Mouse (Mus musculus): ENCODE data around the gene Spo11. TPM values are rescaled to one million over a fixed set of nuclear protein-coding genes. Genes with fewer than 3 reads are reported as not detected.

The Spo11 gene
- polyA plus RNA-seq, 1 experiment from 2014 or later, result 0.04 TPM

DNA sequence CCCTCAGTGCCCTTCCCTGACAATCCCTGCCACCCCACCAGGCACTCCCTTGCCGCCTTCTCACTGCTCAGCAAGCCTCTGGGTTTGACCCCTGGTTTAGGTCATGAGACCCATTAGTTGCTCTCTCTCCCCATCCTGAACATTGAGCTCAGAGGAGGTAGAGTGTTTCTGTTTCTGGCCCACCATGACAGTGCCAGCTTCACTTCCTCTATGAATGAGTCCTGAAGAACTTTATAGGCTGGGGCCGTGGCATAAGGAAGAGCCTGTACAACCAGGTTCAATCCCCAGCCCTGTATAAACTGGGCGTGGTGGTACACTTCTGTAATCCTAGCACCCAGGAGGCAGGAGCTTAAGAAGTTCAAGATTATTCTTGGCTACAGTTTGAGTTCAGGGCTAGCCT is 63.3 kb downstream of the Spo11 start:
- WGBS, result 82% methylated on average over 3 of the region's 3 CpGs
- no peak overlapping the region for H3K9ac ChIP-seq (ENCODE audit: low read depth, low read length)
- no peak overlapping the region for H3K27ac ChIP-seq (ENCODE audit: low read length)
- no peak overlapping the region for H3K4me2 ChIP-seq (ENCODE audit: low read depth, low read length)
- ATAC-seq, result no peak
- no peaks in the 10 kb centered on the region for H3K9me3 ChIP-seq (ENCODE audit: control insufficient read depth, low read length)
- H3K4me3 ChIP-seq (ENCODE audit: low read length), result no peak overlapping the region
- H3K4me1 ChIP-seq (ENCODE audit: control insufficient read depth, insufficient read depth, low read length), result peaks cover 4% of the 10 kb centered on the region; the same call in 1 of the 2 replicates
- no peaks in the 10 kb centered on the region for H3K36me3 ChIP-seq (ENCODE audit: control insufficient read depth, insufficient read depth, low read length)
- no peaks in the 10 kb centered on the region for H3K27me3 ChIP-seq (replicated peaks; ENCODE audit: control insufficient read depth, insufficient read depth, low read length)

DNA sequence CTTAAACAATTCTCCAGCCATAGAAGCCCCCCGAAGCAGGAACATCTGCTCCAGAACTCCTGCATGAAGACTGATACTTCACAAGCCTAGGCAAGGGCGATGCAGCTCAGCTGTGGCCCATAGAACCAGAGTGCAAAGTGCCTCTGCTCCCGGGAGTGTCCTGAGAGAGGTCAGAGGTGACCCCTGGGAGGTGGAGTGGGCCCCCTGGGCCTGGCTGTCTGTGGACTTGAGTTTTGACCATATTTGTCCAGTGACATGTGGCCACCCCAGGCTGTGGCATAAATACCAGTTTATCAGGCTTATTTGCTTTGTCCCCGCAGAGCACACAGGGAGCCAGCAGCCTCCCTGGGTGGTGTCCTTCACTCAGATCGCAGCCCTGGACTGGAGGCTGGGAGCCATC is 63.7 kb downstream of the Spo11 start:
- WGBS, result 46% methylated on average over 5 of the region's 5 CpGs
- no peaks in the 10 kb centered on the region for H3K27me3 ChIP-seq (replicated peaks; ENCODE audit: control insufficient read depth, insufficient read depth, low read length)
- no peak overlapping the region for H3K9ac ChIP-seq (ENCODE audit: low read depth, low read length)

GRCm38 (mm10) chr2:173041893-173042292 is 64.4 kb downstream of the Spo11 start:
- 81% methylated on average over 1 of the region's 1 CpGs for WGBS
- Histone ChIP-seq H3K4me3 (ENCODE audit: low read length) (no peak overlapping the region), H3K27ac (ENCODE audit: low read length) (no peak overlapping the region), H3K4me1 (ENCODE audit: control insufficient read depth, insufficient read depth, low read length) (peaks cover 6% of the 10 kb centered on the region; the same call in 1 of the 2 replicates), H3K27me3 (replicated peaks; ENCODE audit: control insufficient read depth, insufficient read depth, low read length) (no peaks in the 10 kb centered on the region), H3K9me3 (ENCODE audit: control insufficient read depth, low read length) (no peaks in the 10 kb centered on the region), H3K9ac (ENCODE audit: low read depth, low read length) (no peak overlapping the region), H3K36me3 (ENCODE audit: control insufficient read depth, insufficient read depth, low read length) (no peaks in the 10 kb centered on the region), H3K4me2 (ENCODE audit: low read depth, low read length) (no peak overlapping the region)
- ATAC-seq, result no peak

More for the DNA sequence above, 63.7 kb downstream of the Spo11 start:
- ATAC-seq, result no peak
- Histone ChIP-seq H3K9me3 (ENCODE audit: control insufficient read depth, low read length) (no peaks in the 10 kb centered on the region), H3K4me1 (ENCODE audit: control insufficient read depth, insufficient read depth, low read length) (peaks cover 4% of the 10 kb centered on the region; the same call in 1 of the 2 replicates), H3K4me3 (ENCODE audit: low read length) (no peak overlapping the region), H3K36me3 (ENCODE audit: control insufficient read depth, insufficient read depth, low read length) (no peaks in the 10 kb centered on the region), H3K27ac (ENCODE audit: low read length) (no peak overlapping the region), H3K4me2 (ENCODE audit: low read depth, low read length) (no peak overlapping the region)

- ATAC-seq, result no peak
- Histone ChIP-seq H3K4me3 (ENCODE audit: low read length) (no peak overlapping the region), H3K4me1 (ENCODE audit: control insufficient read depth, insufficient read depth, low read length) (peaks cover 9% of the 10 kb centered on the region), H3K9ac (ENCODE audit: low read depth, low read length) (no peak overlapping the region), H3K36me3 (ENCODE audit: control insufficient read depth, insufficient read depth, low read length) (no peaks in the 10 kb centered on the region), H3K27ac (ENCODE audit: low read length) (no peak overlapping the region), H3K27me3 (replicated peaks; ENCODE audit: control insufficient read depth, insufficient read depth, low read length) (no peaks in the 10 kb centered on the region), H3K4me2 (ENCODE audit: low read depth, low read length) (no peak overlapping the region), H3K9me3 (ENCODE audit: control insufficient read depth, low read length) (no peaks in the 10 kb centered on the region)
- WGBS, result 75% methylated on average over 11 of the region's 11 CpGs
These were observed 65.1 kb downstream of the Spo11 start for GRCm38 (mm10) chr2:173042504-173043162.

Other genes with a start within 250 kb of the Spo11 start
- gene Bmp7, start 37.4 kb upstream of the Spo11 start, polyA plus RNA-seq (2015; fragmentation: Nextera tagmentation; extraction: Ambion mirVana), result 19.6 and 24.9 TPM in 2 replicates
- 110 and 117 TPM in 2 replicates for gene Rae1, start 22.4 kb downstream of the Spo11 start, polyA plus RNA-seq (2015; fragmentation: Nextera tagmentation; extraction: Ambion mirVana)
- 62.6 and 64.6 TPM in 2 replicates for gene Rbm38, start 42.8 kb downstream of the Spo11 start, polyA plus RNA-seq (2015; fragmentation: Nextera tagmentation; extraction: Ambion mirVana)
- 0.22 and 0.23 TPM in 2 replicates for gene Ctcfl, start 141.8 kb downstream of the Spo11 start, polyA plus RNA-seq (2015; fragmentation: Nextera tagmentation; extraction: Ambion mirVana)
- 14.0 and 19.7 TPM in 2 replicates for gene Pck1, start 175.3 kb downstream of the Spo11 start, polyA plus RNA-seq (2015; fragmentation: Nextera tagmentation; extraction: Ambion mirVana)
- 0.65 and 1.9 TPM in 2 replicates for gene Zbp1, start 241.2 kb downstream of the Spo11 start, polyA plus RNA-seq (2015; fragmentation: Nextera tagmentation; extraction: Ambion mirVana)

All from intestine, embryonic 16.5 days (tissue).